Mouse (Mus musculus): Measurements from ENCODE around the gene Flrt1.

DNA sequence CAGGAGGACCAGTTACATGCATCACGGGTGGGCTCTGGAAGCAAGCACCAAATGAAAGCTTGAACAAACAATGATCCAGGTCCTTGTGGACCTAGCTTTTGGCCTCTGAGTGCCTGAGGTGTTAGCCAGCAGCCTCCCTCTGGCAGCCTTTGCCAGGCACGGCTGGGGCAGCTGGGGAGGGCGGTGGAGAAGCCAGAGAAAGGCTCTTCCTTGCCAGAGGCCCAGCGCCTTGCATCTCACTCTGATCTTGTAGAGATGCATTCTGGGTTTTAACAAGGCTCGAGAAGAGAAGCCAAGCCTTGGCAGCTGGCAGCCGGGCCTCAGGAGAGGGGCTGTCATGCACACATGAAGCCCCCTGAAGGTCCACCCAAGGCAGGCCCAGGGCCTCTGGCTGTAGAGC, 34.8 kb upstream of the Flrt1 start:
- no peak for TF ChIP-seq CTCF (IDR thresholded peaks at IDR 0.05)
- TF ChIP-seq POLR2A (IDR thresholded peaks at IDR 0.05; ENCODE audit: insufficient read depth, low read depth, low read length), result no peak
